Mouse (Mus musculus) ZHBTc4 (cell line): ENCODE data around the gene Tnxb.
"Not testable (repeated sequence)": the region's sequence is repeated elsewhere in the genome, so short reads cannot be mapped to it uniquely, and the experiment has no call there.

ENCODE experiments used
- DNase-seq: peaks from one replicate; pipeline ENCODE4 v3.0.0-alpha.2; 2011; ENCODE audit warnings: low read depth, low spot score

Tnxb gene

DNA sequence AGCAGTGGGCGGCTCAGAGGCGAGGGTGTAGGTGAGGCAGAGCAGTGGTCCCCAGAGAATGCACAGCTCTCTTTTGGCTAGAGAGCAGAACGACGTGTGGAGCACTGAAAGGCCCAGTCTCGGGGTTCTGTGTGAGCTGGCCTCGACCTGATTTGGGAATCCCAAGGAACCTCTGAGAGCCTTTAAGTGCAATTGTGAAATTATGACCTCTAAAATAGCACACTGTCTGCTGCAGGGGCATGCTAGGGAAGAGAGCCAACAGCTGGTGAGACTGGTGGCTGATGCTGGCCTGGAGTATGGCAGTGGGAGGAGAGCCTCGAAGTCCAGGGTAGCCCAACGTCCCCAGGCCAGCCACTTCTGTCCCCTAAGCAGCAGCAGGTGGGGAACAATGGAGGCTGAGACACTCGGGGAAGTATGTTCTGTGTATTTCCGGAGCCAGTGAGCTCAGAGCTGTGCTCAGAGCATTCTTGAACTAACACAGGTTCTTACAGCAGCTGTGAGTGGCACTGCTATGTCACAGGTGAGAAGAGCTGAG lies 13.4 kb downstream of the Tnxb start:
- DNase-seq: no peak

GRCm38 (mm10) chr17:34684253-34684893 lies 14.0 kb downstream of the Tnxb start:
- no peak for DNase-seq

- no peak for DNase-seq
These were observed 15.1 kb downstream of the Tnxb start for GRCm38 (mm10) chr17:34685120-34686110.

- no peak for DNase-seq
These were observed 18.6 kb downstream of the Tnxb start for GRCm38 (mm10) chr17:34688889-34689288.

DNA sequence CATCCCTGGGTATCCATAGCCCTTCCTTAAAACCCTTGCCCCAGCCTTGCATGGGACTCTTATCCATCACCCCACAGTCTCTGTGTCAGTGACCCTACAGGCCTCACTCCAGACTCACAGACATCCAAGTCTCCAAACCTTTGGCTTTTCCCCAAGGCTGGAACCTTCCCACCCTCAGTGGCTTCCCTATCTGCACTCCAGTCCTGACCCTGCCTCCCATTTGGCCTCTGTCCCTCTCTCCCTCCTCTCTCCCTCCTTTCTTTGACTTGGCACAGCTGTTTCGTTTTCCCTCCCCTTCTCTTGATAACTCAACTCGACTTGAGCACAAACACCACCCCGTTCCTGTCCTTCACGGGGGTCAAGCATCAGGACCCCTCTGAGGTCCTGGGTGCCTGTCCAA lies 20.1 kb downstream of the Tnxb start:
- no peak for DNase-seq

DNA sequence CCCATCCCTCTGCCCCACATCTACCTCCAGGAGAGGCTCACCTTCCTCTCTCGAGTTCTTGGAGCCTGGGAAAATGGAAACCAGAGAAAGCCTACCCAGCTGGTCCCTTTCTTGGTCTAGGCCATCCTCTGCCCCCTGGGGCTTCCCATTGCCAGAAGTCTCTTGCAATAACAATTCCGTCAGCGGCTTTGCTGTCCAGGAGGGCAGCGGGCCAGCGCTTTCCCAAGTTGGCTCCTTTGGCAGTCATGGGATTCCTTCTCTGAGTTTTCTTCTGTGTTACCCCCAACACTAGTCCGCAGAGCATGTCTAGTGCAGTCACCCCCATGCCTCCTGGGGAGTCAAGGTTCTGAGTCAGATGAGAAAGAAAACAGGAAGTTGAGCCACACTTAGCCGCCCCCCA lies 22.6 kb downstream of the Tnxb start:
- DNase-seq: no peak

DNA sequence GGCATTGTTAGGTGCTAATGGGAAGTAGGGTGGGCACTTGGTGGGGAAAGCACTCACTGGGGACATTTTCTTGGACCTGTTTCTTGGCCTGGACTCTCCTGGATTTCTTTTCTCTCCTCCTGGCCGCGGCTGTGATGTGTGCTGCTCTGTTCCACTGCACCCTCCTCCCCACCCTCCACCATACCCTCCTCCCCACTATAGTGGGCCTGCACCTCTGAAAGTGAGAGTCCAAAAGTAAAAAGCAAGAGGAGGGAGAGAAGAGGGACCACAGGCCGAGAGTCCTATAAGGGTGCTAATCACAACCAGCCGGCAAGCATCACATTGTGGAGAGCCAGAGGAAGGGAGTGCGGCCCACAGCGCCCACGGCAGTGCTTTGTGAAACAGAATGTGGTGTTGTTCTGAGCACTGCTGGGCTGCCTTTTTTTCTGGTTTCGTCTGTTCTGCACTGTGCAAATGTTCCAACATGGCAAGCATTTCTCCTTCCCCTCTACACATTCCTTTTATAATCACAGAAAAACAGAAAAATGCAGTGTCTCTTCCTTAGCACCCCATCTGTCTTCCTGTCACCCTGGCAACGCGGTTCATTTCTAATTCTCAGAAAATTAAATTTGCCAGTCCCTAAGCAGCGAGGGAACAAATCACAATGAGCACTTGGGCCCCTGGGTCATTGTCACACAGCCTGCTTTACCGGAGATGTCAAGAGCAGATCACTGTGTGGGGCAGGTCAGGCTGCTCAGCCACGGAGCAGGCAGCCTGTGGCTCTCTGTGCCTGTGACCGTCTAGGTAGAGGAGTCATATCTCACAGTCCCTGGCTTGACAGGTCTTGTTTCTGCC lies 29.5 kb downstream of the Tnxb start:
- no peak for DNase-seq

DNA sequence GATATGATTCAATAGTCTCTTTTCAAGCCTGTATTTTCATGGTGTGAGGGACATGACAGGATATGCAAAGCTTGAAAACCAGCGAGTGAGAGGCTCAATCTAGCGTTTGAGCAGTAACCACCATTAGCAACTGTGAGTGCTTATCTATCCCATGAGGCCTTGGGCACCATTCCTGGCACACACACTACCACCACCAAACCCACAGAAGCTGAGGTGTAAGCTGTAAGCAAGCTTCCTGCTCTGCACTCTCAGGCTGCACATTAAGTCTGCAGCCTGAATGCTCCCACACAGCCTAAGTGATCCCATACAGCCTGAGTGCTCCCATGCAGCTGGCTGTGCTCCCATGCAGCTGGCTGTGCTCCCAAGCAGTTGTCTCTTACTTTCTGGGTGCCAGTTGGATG lies 30.3 kb downstream of the Tnxb start:
- DNase-seq: no peak

DNA sequence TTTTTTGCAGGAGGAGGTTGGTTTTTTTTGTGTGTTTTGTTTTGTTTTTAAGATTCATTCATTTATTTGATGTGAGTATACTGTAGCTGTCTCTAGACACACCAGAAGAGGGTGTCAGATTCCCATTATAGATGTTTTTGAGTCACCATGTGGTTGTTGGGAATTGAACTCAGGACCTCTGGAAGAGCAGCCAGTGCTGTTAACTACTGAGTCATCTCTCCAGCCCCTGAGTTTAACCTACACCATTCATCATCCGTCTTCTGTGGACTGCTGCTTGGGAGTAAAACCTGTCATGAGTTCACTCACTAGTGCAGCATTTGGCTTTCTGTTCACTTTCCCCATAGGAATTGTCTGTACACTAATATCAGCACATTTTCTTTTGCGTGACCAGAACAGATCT lies 36.1 kb downstream of the Tnxb start:
- not testable (repeated sequence) for DNase-seq

DNA sequence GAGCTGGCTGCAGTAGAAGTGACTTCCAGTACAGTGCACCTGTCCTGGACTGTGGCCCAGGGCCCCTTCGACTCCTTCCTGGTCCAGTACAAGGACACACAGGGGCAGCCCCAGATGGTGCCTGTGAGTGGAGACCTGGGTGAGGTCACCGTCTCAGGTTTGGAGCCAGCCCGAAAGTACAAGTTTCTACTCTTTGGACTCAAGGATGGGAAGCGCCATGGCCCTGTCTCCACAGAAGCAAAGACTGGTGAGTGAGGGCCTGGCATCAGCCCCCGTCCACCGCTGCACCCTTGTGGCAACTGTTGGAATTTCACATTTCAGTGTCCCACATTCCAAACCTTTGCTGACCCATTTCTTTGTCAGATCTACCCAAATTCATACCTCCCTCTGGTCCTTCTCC lies 42.6 kb downstream of the Tnxb start:
- peak; percentile 61 for DNase-seq

- not testable (repeated sequence) for DNase-seq
These were observed 44.0 kb downstream of the Tnxb start for GRCm38 (mm10) chr17:34714181-34714907.

GRCm38 (mm10) chr17:34714908-34715445 lies 44.6 kb downstream of the Tnxb start:
- DNase-seq: not testable (repeated sequence)

GRCm38 (mm10) chr17:34715451-34715850 lies 45.1 kb downstream of the Tnxb start:
- DNase-seq: not testable (repeated sequence)

- peak; percentile 45 for DNase-seq
These were observed 45.9 kb downstream of the Tnxb start for GRCm38 (mm10) chr17:34716247-34716646.

DNA sequence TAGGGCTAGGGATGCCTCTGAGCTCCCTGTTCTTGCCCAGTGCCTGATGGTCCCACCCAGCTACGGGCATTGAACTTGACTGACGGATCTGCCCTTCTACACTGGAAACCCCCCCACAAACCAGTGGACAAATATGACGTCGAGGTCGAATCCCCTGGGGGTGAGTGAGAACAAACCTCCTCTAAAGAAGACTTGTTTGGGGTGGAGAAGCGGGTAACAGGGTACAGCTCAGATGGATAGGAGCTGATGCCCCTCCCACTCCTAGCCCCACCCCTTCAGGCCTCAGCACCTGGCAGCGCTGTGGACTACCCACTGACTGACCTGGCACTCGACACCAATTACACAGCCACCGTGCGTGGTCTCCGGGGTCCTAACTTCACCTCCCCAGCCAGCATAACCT lies 47.1 kb downstream of the Tnxb start:
- no peak for DNase-seq

GRCm38 (mm10) chr17:34719886-34720285 lies 49.6 kb downstream of the Tnxb start:
- DNase-seq: not testable (repeated sequence)

DNA sequence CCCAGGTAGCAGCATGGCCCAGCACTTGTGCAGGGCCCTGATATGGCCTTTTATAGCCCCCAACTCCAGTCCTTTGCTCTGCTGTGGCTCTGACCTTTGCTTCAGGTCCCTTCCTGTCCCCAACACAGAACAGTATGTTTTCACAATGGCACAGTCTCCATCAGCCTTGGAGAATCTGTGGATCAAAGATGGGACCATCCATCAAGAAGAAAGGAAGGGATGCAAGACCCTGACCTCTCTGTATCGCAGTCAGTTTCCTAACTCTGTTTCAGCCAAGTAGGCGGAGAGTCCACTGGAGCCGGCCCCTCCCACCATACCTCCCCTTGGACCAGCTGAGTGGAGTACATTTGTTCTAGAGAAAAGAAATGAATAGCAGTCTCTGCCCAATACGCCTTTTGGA lies 51.9 kb downstream of the Tnxb start:
- not testable (repeated sequence) for DNase-seq

GRCm38 (mm10) chr17:34723066-34723465 lies 52.7 kb downstream of the Tnxb start:
- DNase-seq: peak; percentile 39

DNA sequence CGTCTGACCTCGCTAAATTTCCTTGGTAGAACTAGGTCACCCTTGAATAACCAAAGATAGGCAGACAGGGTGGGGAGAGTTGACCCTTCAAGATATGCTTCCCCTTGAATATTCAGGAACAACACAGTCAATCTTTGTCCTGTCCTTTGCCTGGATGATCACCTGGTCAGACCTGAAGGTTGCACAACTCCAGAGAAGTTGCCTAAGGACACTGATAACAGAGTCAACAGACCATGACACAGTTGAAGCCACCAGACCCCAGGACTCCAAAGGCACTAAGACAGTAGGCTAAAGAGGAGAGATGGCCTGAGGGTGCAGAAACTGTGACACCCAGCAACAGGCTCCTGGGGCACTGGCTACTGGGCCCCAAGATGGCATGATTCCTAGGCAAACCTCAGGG lies 57.6 kb downstream of the Tnxb start:
- DNase-seq: no peak

GRCm38 (mm10) chr17:34729155-34729554 lies 58.8 kb downstream of the Tnxb start:
- not testable (repeated sequence) for DNase-seq
